Mouse (Mus musculus) forebrain, embryonic 13.5 days (tissue): Measurements from ENCODE around the gene Il12b. TPM values are rescaled to one million over a fixed set of nuclear protein-coding genes. Genes with fewer than 3 reads are reported as not detected.
"Not testable (repeated sequence)": the region's sequence is repeated elsewhere in the genome, so short reads cannot be mapped to it uniquely, and the experiment has no call there.

Experiments used
- ATAC-seq: fragments of 200-750 bp; cut with Nextera tagmentation; 2 replicates; pipeline ENCODE4 v1.8.0; 2017
- H3K27ac ChIP-seq: fragments of 300-500 bp; sonication (generic); 2 replicates; pipeline ENCODE4 v1.5.1; 2015; ENCODE audit warnings: inconsistent platforms, mild to moderate bottlenecking, moderate library complexity
- H3K27me3 ChIP-seq: fragments of 300-500 bp; sonication (generic); 2 replicates; pipeline ENCODE4 v1.6.1; 2015; ENCODE audit warnings: mild to moderate bottlenecking, inconsistent platforms
- H3K36me3 ChIP-seq: fragments of 300-500 bp; sonication (generic); 2 replicates; pipeline ENCODE4 v1.6.1; 2015; ENCODE audit warnings: mild to moderate bottlenecking, inconsistent platforms; ENCODE audit not compliant: poor library complexity, severe bottlenecking
- H3K4me1 ChIP-seq: fragments of 300-500 bp; sonication (generic); 2 replicates; pipeline ENCODE4 v1.6.1; 2015; ENCODE audit warnings: inconsistent platforms
- H3K4me2 ChIP-seq: fragments of 300-500 bp; sonication (generic); 2 replicates; pipeline ENCODE4 v1.6.1; 2015; ENCODE audit warnings: inconsistent platforms, mild to moderate bottlenecking, moderate library complexity
- H3K4me3 ChIP-seq: fragments of 300-500 bp; sonication (generic); 2 replicates; pipeline ENCODE4 v1.5.1; 2015; ENCODE audit warnings: mild to moderate bottlenecking, inconsistent platforms
- H3K9ac ChIP-seq: fragments of 300-500 bp; sonication (generic); 2 replicates; pipeline ENCODE4 v1.6.1; 2015; ENCODE audit warnings: mild to moderate bottlenecking, inconsistent platforms
- H3K9me3 ChIP-seq: fragments of 300-500 bp; sonication (generic); replicated peaks from 2 replicates; pipeline ENCODE4 v1.6.1; 2016; ENCODE audit warnings: inconsistent platforms
- WGBS: fragments of 180-500 bp; shearing (Covaris S2); methylation state at CpG from one replicate; pipeline ENCODE4 v1.1.7; 2015; 5-methylcytosine and 5-hydroxymethylcytosine counted together
- polyA plus RNA-seq: library from polyadenylated mRNA; unstranded; fragments of >200 nt; fragmentation: Nextera tagmentation; extraction: Ambion mirVana; gene quantifications from 2 replicates; pipeline ENCODE4 v1.2.1, GENCODE M21; 2015

Gene Il12b
- polyA plus RNA-seq, 1 experiment from 2014 or later, result not detected

GRCm38 (mm10) chr11:44414605-44415004 is 14.7 kb downstream of the Il12b start:
- Histone ChIP-seq H3K4me1 (no peaks in the 10 kb centered on the region), H3K9me3 (no peaks in the 10 kb centered on the region), H3K4me3 (no peak overlapping the region), H3K27me3 (no peaks in the 10 kb centered on the region), H3K4me2 (no peak overlapping the region), H3K9ac (no peak overlapping the region), H3K27ac (no peak overlapping the region), H3K36me3 (no peaks in the 10 kb centered on the region)
- WGBS, result 86% methylated on average over 3 of the region's 3 CpGs
- no peak for ATAC-seq

DNA sequence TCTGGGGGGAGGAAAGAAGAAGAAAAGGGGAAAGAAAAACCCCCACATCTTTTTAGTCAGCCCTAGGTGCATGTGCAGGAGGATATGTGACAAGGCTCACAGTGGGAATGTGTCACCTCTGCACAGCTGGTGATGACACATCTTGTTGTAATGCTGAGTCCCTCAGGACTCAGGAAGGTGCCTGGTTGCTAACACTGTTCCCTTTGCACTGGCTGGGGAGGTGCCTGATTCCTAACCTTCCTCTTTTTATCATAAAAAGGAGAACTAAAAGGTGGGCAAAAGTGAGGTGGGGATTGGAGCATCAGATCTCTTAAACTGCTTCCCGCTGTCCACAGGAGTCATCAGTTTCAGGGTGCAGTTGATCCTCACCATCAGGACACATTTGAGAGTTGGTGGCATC is 17.5 kb downstream of the Il12b start:
- ATAC-seq, result no peak
- Histone ChIP-seq H3K36me3 (no peaks in the 10 kb centered on the region), H3K4me2 (no peak overlapping the region), H3K27ac (no peak overlapping the region), H3K9me3 (no peaks in the 10 kb centered on the region), H3K27me3 (no peaks in the 10 kb centered on the region), H3K4me3 (no peak overlapping the region), H3K9ac (no peak overlapping the region), H3K4me1 (no peaks in the 10 kb centered on the region)
- 87% methylated on average over 1 of the region's 1 CpGs for WGBS

GRCm38 (mm10) chr11:44422337-44423111 is 22.7 kb downstream of the Il12b start:
- no peak overlapping the region for H3K27ac ChIP-seq
- H3K4me2 ChIP-seq, result no peak overlapping the region
- no peak for ATAC-seq
- H3K4me1 ChIP-seq, result no peaks in the 10 kb centered on the region
- H3K9ac ChIP-seq, result no peak overlapping the region
- no peaks in the 10 kb centered on the region for H3K9me3 ChIP-seq
- H3K27me3 ChIP-seq, result no peaks in the 10 kb centered on the region
- H3K4me3 ChIP-seq, result no peak overlapping the region
- no peaks in the 10 kb centered on the region for H3K36me3 ChIP-seq
- WGBS, result 79% methylated on average over 10 of the region's 10 CpGs

DNA sequence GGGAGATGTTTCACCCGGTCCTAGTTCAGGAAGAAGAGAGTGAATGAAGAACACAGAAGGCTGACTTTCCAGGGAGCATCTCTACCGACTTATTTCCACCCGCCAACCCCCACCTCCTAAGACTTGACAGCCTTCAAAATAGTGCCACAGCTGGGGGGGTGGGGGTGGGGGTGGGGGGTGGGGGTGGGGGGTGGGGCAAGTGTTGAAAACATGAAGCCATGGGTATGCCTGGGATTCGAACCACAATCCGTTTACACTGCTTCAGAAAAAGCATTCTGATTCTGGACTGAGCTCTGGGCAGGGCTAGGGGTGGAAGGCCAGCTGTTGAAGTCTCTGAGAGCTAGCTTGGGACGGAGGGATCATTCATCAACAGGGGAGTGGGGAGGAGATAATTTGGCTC is 23.4 kb downstream of the Il12b start:
- Histone ChIP-seq H3K9me3 (no peaks in the 10 kb centered on the region), H3K36me3 (no peaks in the 10 kb centered on the region), H3K4me2 (no peak overlapping the region), H3K4me1 (no peaks in the 10 kb centered on the region), H3K4me3 (no peak overlapping the region), H3K27ac (no peak overlapping the region), H3K27me3 (no peaks in the 10 kb centered on the region), H3K9ac (no peak overlapping the region)
- no peak for ATAC-seq
- WGBS, result 61% methylated on average over 6 of the region's 6 CpGs

- H3K4me1 ChIP-seq, result no peaks in the 10 kb centered on the region
- H3K4me3 ChIP-seq, result no peak overlapping the region
- no peaks in the 10 kb centered on the region for H3K36me3 ChIP-seq
- WGBS, result 68% methylated on average over 5 of the region's 5 CpGs
- peak overlapping the region; percentile 27; the same call in 1 of the 2 replicates for H3K27ac ChIP-seq
- H3K27me3 ChIP-seq, result no peaks in the 10 kb centered on the region
- H3K9me3 ChIP-seq, result no peaks in the 10 kb centered on the region
- H3K4me2 ChIP-seq, result no peak overlapping the region
- no peak for ATAC-seq
- no peak overlapping the region for H3K9ac ChIP-seq
Measured at GRCm38 (mm10) chr11:44423955-44424354, 24.1 kb downstream of the Il12b start.

DNA sequence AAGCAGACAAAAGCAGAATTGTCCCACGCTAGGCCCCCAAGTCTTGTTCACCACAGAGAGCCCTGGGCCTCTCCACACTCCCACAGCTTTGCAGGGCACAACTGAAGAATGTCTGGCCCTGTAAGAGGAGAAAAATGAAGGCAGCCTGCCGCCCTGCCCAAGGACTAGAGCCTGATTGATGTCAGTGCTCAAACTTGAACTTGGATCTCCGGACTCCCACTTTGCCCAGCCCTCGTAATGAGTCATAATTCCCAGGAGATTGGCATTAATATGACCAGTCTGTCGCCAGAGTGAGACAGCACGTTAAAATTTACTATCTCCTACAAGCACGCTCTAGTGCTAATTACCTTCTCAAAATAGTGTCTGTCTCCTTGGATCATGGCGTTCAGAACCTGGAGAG is 25.1 kb downstream of the Il12b start:
- Histone ChIP-seq H3K4me2 (no peak overlapping the region), H3K9ac (no peak overlapping the region), H3K9me3 (no peaks in the 10 kb centered on the region), H3K27me3 (no peaks in the 10 kb centered on the region), H3K27ac (no peak overlapping the region), H3K4me1 (no peaks in the 10 kb centered on the region), H3K4me3 (no peak overlapping the region), H3K36me3 (no peaks in the 10 kb centered on the region)
- 90% methylated on average over 8 of the region's 8 CpGs for WGBS
- no peak for ATAC-seq

- H3K4me1 ChIP-seq, result no peaks in the 10 kb centered on the region
- WGBS, result 73% methylated on average over 6 of the region's 6 CpGs
- no peak for ATAC-seq
- H3K4me3 ChIP-seq, result no peak overlapping the region
- no peak overlapping the region for H3K4me2 ChIP-seq
- H3K9ac ChIP-seq, result no peak overlapping the region
- H3K27ac ChIP-seq, result no peak overlapping the region
- H3K9me3 ChIP-seq, result no peaks in the 10 kb centered on the region
- H3K27me3 ChIP-seq, result no peaks in the 10 kb centered on the region
- no peaks in the 10 kb centered on the region for H3K36me3 ChIP-seq
Measured at GRCm38 (mm10) chr11:44425626-44426025, 25.8 kb downstream of the Il12b start.

DNA sequence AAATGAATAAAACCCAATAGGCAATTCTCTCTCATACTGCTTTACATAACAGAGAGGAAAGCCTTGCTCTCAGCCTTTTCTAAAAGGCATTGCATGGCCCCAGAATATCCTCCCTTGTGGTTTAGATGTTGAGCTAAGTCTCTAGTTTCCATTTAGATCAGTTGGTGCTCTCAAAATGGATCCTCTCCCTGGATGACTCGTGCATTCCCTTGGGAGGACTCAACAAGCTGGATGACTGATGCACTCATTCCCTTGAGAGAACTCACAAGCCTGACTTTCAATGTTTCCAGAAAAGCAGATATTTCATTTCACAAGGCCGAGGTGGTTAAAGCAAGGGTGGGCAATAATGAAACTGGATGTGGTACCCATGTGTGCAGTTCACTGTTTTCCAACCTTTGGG is 28.1 kb downstream of the Il12b start:
- H3K27ac ChIP-seq, result no peak overlapping the region
- H3K9ac ChIP-seq, result no peak overlapping the region
- ATAC-seq, result no peak
- no peaks in the 10 kb centered on the region for H3K4me1 ChIP-seq
- H3K36me3 ChIP-seq, result no peaks in the 10 kb centered on the region
- no peaks in the 10 kb centered on the region for H3K9me3 ChIP-seq
- H3K4me2 ChIP-seq, result no peak overlapping the region
- no peaks in the 10 kb centered on the region for H3K27me3 ChIP-seq
- H3K4me3 ChIP-seq, result no peak overlapping the region
- 75% methylated on average over 2 of the region's 2 CpGs for WGBS

- Histone ChIP-seq H3K27ac (no peak overlapping the region), H3K9me3 (no peaks in the 10 kb centered on the region), H3K4me2 (no peak overlapping the region), H3K4me1 (no peaks in the 10 kb centered on the region), H3K27me3 (no peaks in the 10 kb centered on the region), H3K36me3 (no peaks in the 10 kb centered on the region), H3K9ac (no peak overlapping the region), H3K4me3 (no peak overlapping the region)
- no peak for ATAC-seq
- 93% methylated on average over 3 of the region's 3 CpGs for WGBS
Measured at GRCm38 (mm10) chr11:44430036-44430435, 30.2 kb downstream of the Il12b start.

- H3K36me3 ChIP-seq, result no peaks in the 10 kb centered on the region
- 96% methylated on average over 6 of the region's 6 CpGs for WGBS
- no peak for ATAC-seq
- H3K9ac ChIP-seq, result no peak overlapping the region
- H3K27ac ChIP-seq, result no peak overlapping the region
- no peaks in the 10 kb centered on the region for H3K9me3 ChIP-seq
- H3K4me2 ChIP-seq, result no peak overlapping the region
- H3K4me3 ChIP-seq, result no peak overlapping the region
- H3K27me3 ChIP-seq, result no peaks in the 10 kb centered on the region
- H3K4me1 ChIP-seq, result no peaks in the 10 kb centered on the region
Measured at GRCm38 (mm10) chr11:44437786-44438185, 37.9 kb downstream of the Il12b start.

DNA sequence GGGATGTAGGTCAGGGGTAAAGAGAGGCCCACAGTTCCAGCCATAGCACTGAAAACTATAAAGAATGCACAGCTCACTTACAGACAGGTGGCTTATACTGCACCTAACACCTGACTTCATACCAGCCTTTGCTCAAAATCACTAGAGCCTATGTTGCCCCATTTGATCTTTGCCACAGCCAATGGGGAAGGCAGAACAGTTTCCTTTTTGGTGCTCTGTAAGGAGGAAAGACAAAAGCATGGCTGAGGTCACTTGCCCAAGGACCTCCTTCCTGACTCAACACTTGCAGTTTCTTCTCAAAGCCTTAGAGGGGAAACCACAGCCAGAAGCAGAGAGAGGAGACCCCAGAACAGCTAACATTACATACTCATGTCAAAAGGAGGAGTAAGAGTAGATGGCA is 51.2 kb downstream of the Il12b start:
- no peak overlapping the region for H3K4me3 ChIP-seq
- peaks cover 17% of the 10 kb centered on the region for H3K36me3 ChIP-seq
- H3K27me3 ChIP-seq, result no peaks in the 10 kb centered on the region
- no peak overlapping the region for H3K27ac ChIP-seq
- no peak overlapping the region for H3K9ac ChIP-seq
- ATAC-seq, result no peak
- no peaks in the 10 kb centered on the region for H3K4me1 ChIP-seq
- no peaks in the 10 kb centered on the region for H3K9me3 ChIP-seq
- no peak overlapping the region for H3K4me2 ChIP-seq

DNA sequence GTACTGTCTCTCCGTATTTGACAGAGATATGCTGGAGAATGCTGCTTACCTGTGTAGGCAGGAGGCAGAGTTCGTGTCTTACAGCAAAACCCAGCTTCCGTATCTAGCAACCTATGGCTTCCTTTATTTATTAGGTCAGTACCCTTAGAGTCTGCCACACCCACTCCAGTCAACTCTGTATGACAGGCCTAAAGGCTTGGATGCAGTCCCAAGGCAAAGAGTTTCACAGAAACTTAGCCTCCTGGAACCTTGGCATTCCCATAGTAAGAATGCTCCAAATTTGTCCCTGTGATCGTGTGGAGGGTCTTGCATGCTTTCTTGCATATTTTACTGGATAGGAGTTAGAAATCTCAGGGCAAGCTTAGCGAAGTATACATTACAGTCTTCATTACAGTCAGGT is 52.2 kb downstream of the Il12b start:
- not testable (repeated sequence) for H3K4me1 ChIP-seq, H3K9me3 ChIP-seq, H3K4me3 ChIP-seq, H3K27ac ChIP-seq, H3K9ac ChIP-seq, ATAC-seq, H3K27me3 ChIP-seq, H3K4me2 ChIP-seq
- 96% methylated on average over 5 of the region's 5 CpGs for WGBS
- peaks cover 25% of the 10 kb centered on the region for H3K36me3 ChIP-seq

GRCm38 (mm10) chr11:44453423-44453822 is 53.6 kb downstream of the Il12b start:
- no peaks in the 10 kb centered on the region for H3K27me3 ChIP-seq
- H3K9ac ChIP-seq, result no peak overlapping the region
- no peaks in the 10 kb centered on the region for H3K4me1 ChIP-seq
- ATAC-seq, result peak; percentile 63
- H3K4me3 ChIP-seq, result no peak overlapping the region
- no peak overlapping the region for H3K4me2 ChIP-seq
- H3K36me3 ChIP-seq, result peaks cover 38% of the 10 kb centered on the region
- H3K27ac ChIP-seq, result no peak overlapping the region
- 58% methylated on average over 2 of the region's 2 CpGs for WGBS
- no peaks in the 10 kb centered on the region for H3K9me3 ChIP-seq
